Mouse (Mus musculus): Measurements from ENCODE around the gene Sema4c. TPM values are rescaled to one million over a fixed set of nuclear protein-coding genes. Genes with fewer than 3 reads are reported as not detected.

Sema4c gene
- total RNA-seq, 1 experiment: 10.0 TPM

- no peak overlapping the region for H3K27ac ChIP-seq (ENCODE audit: insufficient read depth, low read depth, low read length, poor library complexity, severe bottlenecking)
- peaks cover 22% of the 10 kb centered on the region for H3K36me3 ChIP-seq (ENCODE audit: control insufficient read depth, insufficient read depth, low read length, poor library complexity, severe bottlenecking)
- no peak overlapping the region for H3K9ac ChIP-seq (ENCODE audit: insufficient read depth, low read depth, low read length, poor library complexity, severe bottlenecking)
- H3K9me3 ChIP-seq (ENCODE audit: control insufficient read depth, insufficient read depth, low read depth, low read length): no peaks in the 10 kb centered on the region
- in situ Hi-C loops (cut with MboI; ENCODE audit: low sequenced_read_pairs in 2 of 2, unreplicated experiment in 2 of 2): no loop called here
- H3K4me1 ChIP-seq (ENCODE audit: control insufficient read depth in 2 of 2, insufficient read depth in 2 of 2, low read length in 2 of 2, poor library complexity in 1 of 2): peaks cover 4 to 8% of the 10 kb centered on the region in 2 experiments; a peak in 2 of 4 replicates
- no peak overlapping the region for H3K4me3 ChIP-seq (ENCODE audit: insufficient read depth in 1 of 2, low read depth in 1 of 2, low read length in 2 of 2, poor library complexity in 1 of 2, severe bottlenecking in 1 of 2)
- no peak for DNase-seq (ENCODE audit: low read depth, low spot score)
- no peak for TF ChIP-seq ZNF384 (IDR thresholded peaks at IDR 0.05; ENCODE audit: low read depth, low read length)
- no peak for TF ChIP-seq CHD2 (IDR thresholded peaks at IDR 0.05; ENCODE audit: low read depth, low read length)
- TF ChIP-seq ZC3H11A (IDR thresholded peaks at IDR 0.05; ENCODE audit: borderline replicate concordance, low read depth, low read length): no peak
- no peak for TF ChIP-seq HCFC1 (IDR thresholded peaks at IDR 0.05; ENCODE audit: borderline replicate concordance, insufficient read depth, low read length)
- no peak for TF ChIP-seq MAFK (IDR thresholded peaks at IDR 0.05; ENCODE audit: insufficient read depth, low read depth, low read length)
These were observed 7.9 kb downstream of the Sema4c start for GRCm38 (mm10) chr1:36550075-36550863.

- H3K4me3 ChIP-seq (ENCODE audit: insufficient read depth in 1 of 2, low read depth in 1 of 2, low read length in 2 of 2, poor library complexity in 1 of 2, severe bottlenecking in 1 of 2): no peak overlapping the region
- no peak for DNase-seq (ENCODE audit: low read depth, low spot score)
- H3K4me1 ChIP-seq (ENCODE audit: control insufficient read depth in 2 of 2, insufficient read depth in 2 of 2, low read length in 2 of 2, poor library complexity in 1 of 2): peaks cover 2 to 7% of the 10 kb centered on the region in 2 experiments; a peak in 1 of 4 replicates
- TF ChIP-seq MAFK (IDR thresholded peaks at IDR 0.05; ENCODE audit: insufficient read depth, low read depth, low read length) (no peak), ZC3H11A (IDR thresholded peaks at IDR 0.05; ENCODE audit: borderline replicate concordance, low read depth, low read length) (no peak), CHD2 (IDR thresholded peaks at IDR 0.05; ENCODE audit: low read depth, low read length) (no peak), HCFC1 (IDR thresholded peaks at IDR 0.05; ENCODE audit: borderline replicate concordance, insufficient read depth, low read length) (no peak), ZNF384 (IDR thresholded peaks at IDR 0.05; ENCODE audit: low read depth, low read length) (no peak)
- H3K9me3 ChIP-seq (ENCODE audit: control insufficient read depth, insufficient read depth, low read depth, low read length): no peaks in the 10 kb centered on the region
- no peak overlapping the region for H3K9ac ChIP-seq (ENCODE audit: insufficient read depth, low read depth, low read length, poor library complexity, severe bottlenecking)
- in situ Hi-C loops (cut with MboI; ENCODE audit: low sequenced_read_pairs in 2 of 2, unreplicated experiment in 2 of 2): loop anchor here in 1 of 2 experiments (5.0 kb wide), 1 partner anchor 73 kb away; no protein-coding TSS in a partner anchor
- H3K27ac ChIP-seq (ENCODE audit: insufficient read depth, low read depth, low read length, poor library complexity, severe bottlenecking): no peak overlapping the region
- H3K36me3 ChIP-seq (ENCODE audit: control insufficient read depth, insufficient read depth, low read length, poor library complexity, severe bottlenecking): peaks cover 22% of the 10 kb centered on the region
These were observed 8.7 kb downstream of the Sema4c start for GRCm38 (mm10) chr1:36549491-36549890.

GRCm38 (mm10) chr1:36548771-36549170 is 9.4 kb downstream of the Sema4c start:
- H3K4me1 ChIP-seq (ENCODE audit: control insufficient read depth in 2 of 2, insufficient read depth in 2 of 2, low read length in 2 of 2, poor library complexity in 1 of 2): peaks cover 2 to 7% of the 10 kb centered on the region in 2 experiments; a peak in 1 of 4 replicates
- no peak overlapping the region for H3K9ac ChIP-seq (ENCODE audit: insufficient read depth, low read depth, low read length, poor library complexity, severe bottlenecking)
- in situ Hi-C loops (cut with MboI; ENCODE audit: low sequenced_read_pairs in 2 of 2, unreplicated experiment in 2 of 2): loop anchor here in 1 of 2 experiments (5.0 kb wide), 1 partner anchor 74 kb away; no protein-coding TSS in a partner anchor
- TF ChIP-seq ZC3H11A (IDR thresholded peaks at IDR 0.05; ENCODE audit: borderline replicate concordance, low read depth, low read length): no peak
- no peak for TF ChIP-seq HCFC1 (IDR thresholded peaks at IDR 0.05; ENCODE audit: borderline replicate concordance, insufficient read depth, low read length)
- no peak for TF ChIP-seq MAFK (IDR thresholded peaks at IDR 0.05; ENCODE audit: insufficient read depth, low read depth, low read length)
- no peak for TF ChIP-seq ZNF384 (IDR thresholded peaks at IDR 0.05; ENCODE audit: low read depth, low read length)
- no peak for TF ChIP-seq CHD2 (IDR thresholded peaks at IDR 0.05; ENCODE audit: low read depth, low read length)
- no peaks in the 10 kb centered on the region for H3K9me3 ChIP-seq (ENCODE audit: control insufficient read depth, insufficient read depth, low read depth, low read length)
- H3K27ac ChIP-seq (ENCODE audit: insufficient read depth, low read depth, low read length, poor library complexity, severe bottlenecking): no peak overlapping the region
- H3K4me3 ChIP-seq (ENCODE audit: insufficient read depth in 1 of 2, low read depth in 1 of 2, low read length in 2 of 2, poor library complexity in 1 of 2, severe bottlenecking in 1 of 2): no peak overlapping the region
- H3K36me3 ChIP-seq (ENCODE audit: control insufficient read depth, insufficient read depth, low read length, poor library complexity, severe bottlenecking): peaks cover 22% of the 10 kb centered on the region
- no peak for DNase-seq (ENCODE audit: low read depth, low spot score)

GRCm38 (mm10) chr1:36547981-36548598 is 10.1 kb downstream of the Sema4c start:
- peaks cover 22% of the 10 kb centered on the region for H3K36me3 ChIP-seq (ENCODE audit: control insufficient read depth, insufficient read depth, low read length, poor library complexity, severe bottlenecking)
- no peaks in the 10 kb centered on the region for H3K9me3 ChIP-seq (ENCODE audit: control insufficient read depth, insufficient read depth, low read depth, low read length)
- H3K4me1 ChIP-seq (ENCODE audit: control insufficient read depth in 2 of 2, insufficient read depth in 2 of 2, low read length in 2 of 2, poor library complexity in 1 of 2): peaks cover 2 to 7% of the 10 kb centered on the region in 2 experiments; a peak in 1 of 4 replicates
- no peak overlapping the region for H3K27ac ChIP-seq (ENCODE audit: insufficient read depth, low read depth, low read length, poor library complexity, severe bottlenecking)
- H3K4me3 ChIP-seq (ENCODE audit: insufficient read depth in 1 of 2, low read depth in 1 of 2, low read length in 2 of 2, poor library complexity in 1 of 2, severe bottlenecking in 1 of 2): no peak overlapping the region
- in situ Hi-C loops (cut with MboI; ENCODE audit: low sequenced_read_pairs in 2 of 2, unreplicated experiment in 2 of 2): loop anchor here in 1 of 2 experiments (5.0 kb wide), 1 partner anchor 74 kb away; no protein-coding TSS in a partner anchor
- no peak overlapping the region for H3K9ac ChIP-seq (ENCODE audit: insufficient read depth, low read depth, low read length, poor library complexity, severe bottlenecking)
- TF ChIP-seq CHD2 (IDR thresholded peaks at IDR 0.05; ENCODE audit: low read depth, low read length): no peak
- TF ChIP-seq ZC3H11A (IDR thresholded peaks at IDR 0.05; ENCODE audit: borderline replicate concordance, low read depth, low read length): no peak
- no peak for TF ChIP-seq HCFC1 (IDR thresholded peaks at IDR 0.05; ENCODE audit: borderline replicate concordance, insufficient read depth, low read length)
- no peak for TF ChIP-seq ZNF384 (IDR thresholded peaks at IDR 0.05; ENCODE audit: low read depth, low read length)
- no peak for TF ChIP-seq MAFK (IDR thresholded peaks at IDR 0.05; ENCODE audit: insufficient read depth, low read depth, low read length)
- DNase-seq (ENCODE audit: low read depth, low spot score): no peak
